Mouse (Mus musculus): ENCODE data around the gene Olfr127. TPM values are rescaled to one million over a fixed set of nuclear protein-coding genes. Genes with fewer than 3 reads are reported as not detected.
"Not testable (repeated sequence)": the region's sequence is repeated elsewhere in the genome, so short reads cannot be mapped to it uniquely, and the experiment has no call there.

Gene Olfr127
- not detected in 2 replicates for total RNA-seq (2021)
- long read RNA-seq = 0 reads

GRCm38 (mm10) chr17:37900137-37900536 is at the start of gene Olfr127:
Gene Olfr127, plus strand, starts transcription at chr17:37900437.
- no peak for DNase-seq

GRCm38 (mm10) chr17:37863901-37864300 is 36.3 kb upstream of the Olfr127 start:
- DNase-seq = no peak

GRCm38 (mm10) chr17:37869676-37870205 is 30.5 kb upstream of the Olfr127 start:
- no peak for DNase-seq

GRCm38 (mm10) chr17:37873830-37874229 is 26.4 kb upstream of the Olfr127 start:
- no peak for DNase-seq

GRCm38 (mm10) chr17:37906821-37907220 is 6.6 kb downstream of the Olfr127 start:
- DNase-seq = not testable (repeated sequence)

- DNase-seq = no peak
These were observed 20.0 kb downstream of the Olfr127 start, which contains the start of gene Olfr128 for GRCm38 (mm10) chr17:37920248-37920647. Gene Olfr128, plus strand, starts transcription at chr17:37920548.

- DNase-seq = no peak
These were observed 52.7 kb downstream of the Olfr127 start, which contains the start of gene Olfr761 for GRCm38 (mm10) chr17:37952979-37953378. Gene Olfr761, minus strand, starts transcription at chr17:37953079.

Other genes with a start within 250 kb of the Olfr127 start
- gene Olfr117, start 236.7 kb upstream of the Olfr127 start, total RNA-seq (2021) = not detected in 2 replicates
- not detected in 2 replicates for gene Olfr118, start 233.4 kb upstream of the Olfr127 start, total RNA-seq (2021)
- gene Olfr119, start 203.9 kb upstream of the Olfr127 start, total RNA-seq (2021) = not detected in 2 replicates
- gene Olfr120, start 178.6 kb upstream of the Olfr127 start, total RNA-seq (2021) = not detected in 2 replicates
- not detected in 2 replicates for gene Olfr121, start 151.6 kb upstream of the Olfr127 start, total RNA-seq (2021)
- not detected in 2 replicates for gene Olfr122, start 131.8 kb upstream of the Olfr127 start, total RNA-seq (2021)
- gene Olfr123, start 106.9 kb upstream of the Olfr127 start, total RNA-seq (2021) = not detected in 2 replicates
- not detected in 2 replicates for gene Olfr124, start 100.5 kb upstream of the Olfr127 start, total RNA-seq (2021)
- not detected in 2 replicates for gene Olfr125, start 67.5 kb upstream of the Olfr127 start, total RNA-seq (2021)
- gene Olfr126, start 53.0 kb upstream of the Olfr127 start, total RNA-seq (2021) = not detected in 2 replicates
- gene Olfr128, start 20.1 kb downstream of the Olfr127 start, total RNA-seq (2021) = not detected in 2 replicates
- not detected in 2 replicates for gene Olfr761, start 52.6 kb downstream of the Olfr127 start, total RNA-seq (2021)
- gene Olfr129, start 159.6 kb downstream of the Olfr127 start, total RNA-seq (2021) = not detected in 2 replicates
- gene Olfr130, start 163.5 kb downstream of the Olfr127 start, total RNA-seq (2021) = not detected in 2 replicates
- gene Olfr131, start 188.3 kb downstream of the Olfr127 start, total RNA-seq (2021) = not detected in 2 replicates
- not detected in 2 replicates for gene Olfr132, start 234.1 kb downstream of the Olfr127 start, total RNA-seq (2021)
- not detected in 2 replicates for gene Olfr133, start 244.8 kb downstream of the Olfr127 start, total RNA-seq (2021)